Mouse (Mus musculus) bone marrow macrophage, adult 2 months (primary cell): ENCODE data around the gene Kcnmb1. TPM values are rescaled to one million over a fixed set of nuclear protein-coding genes. Genes with fewer than 3 reads are reported as not detected.

Experiments
- H3K27ac ChIP-seq: 2 replicates; pipeline ENCODE4 v1.5.1; 2012; ENCODE audit warnings: low read depth, low read length; ENCODE audit not compliant: insufficient read depth
- H3K4me1 ChIP-seq: 2 replicates; pipeline ENCODE4 v1.6.1; 2012; ENCODE audit warnings: low read length; ENCODE audit not compliant: control insufficient read depth, insufficient read depth
- H3K4me3 ChIP-seq: 2 replicates; pipeline ENCODE4 v1.5.1; 2012; ENCODE audit warnings: mild to moderate bottlenecking, low read length, moderate library complexity; ENCODE audit not compliant: insufficient read depth
- CTCF ChIP-seq: IDR thresholded peaks from 2 replicates; pipeline ENCODE4 v1.5.1; 2012; ENCODE audit warnings: low read depth, mild to moderate bottlenecking, low read length, moderate library complexity
- POLR2A ChIP-seq: IDR thresholded peaks from 2 replicates; pipeline ENCODE4 v1.6.1; 2012; ENCODE audit warnings: mild to moderate bottlenecking, low read depth, low read length, borderline replicate concordance
- polyA plus RNA-seq: library from polyadenylated mRNA; stranded (reverse); fragments of >200 nt; gene quantifications from 2 replicates; pipeline ENCODE4 v1.2.4, GENCODE M21; 2012; ENCODE audit not compliant: missing spikeins, insufficient read depth, insufficient read length

Gene Kcnmb1
- polyA plus RNA-seq, 1 experiment: not detected

DNA sequence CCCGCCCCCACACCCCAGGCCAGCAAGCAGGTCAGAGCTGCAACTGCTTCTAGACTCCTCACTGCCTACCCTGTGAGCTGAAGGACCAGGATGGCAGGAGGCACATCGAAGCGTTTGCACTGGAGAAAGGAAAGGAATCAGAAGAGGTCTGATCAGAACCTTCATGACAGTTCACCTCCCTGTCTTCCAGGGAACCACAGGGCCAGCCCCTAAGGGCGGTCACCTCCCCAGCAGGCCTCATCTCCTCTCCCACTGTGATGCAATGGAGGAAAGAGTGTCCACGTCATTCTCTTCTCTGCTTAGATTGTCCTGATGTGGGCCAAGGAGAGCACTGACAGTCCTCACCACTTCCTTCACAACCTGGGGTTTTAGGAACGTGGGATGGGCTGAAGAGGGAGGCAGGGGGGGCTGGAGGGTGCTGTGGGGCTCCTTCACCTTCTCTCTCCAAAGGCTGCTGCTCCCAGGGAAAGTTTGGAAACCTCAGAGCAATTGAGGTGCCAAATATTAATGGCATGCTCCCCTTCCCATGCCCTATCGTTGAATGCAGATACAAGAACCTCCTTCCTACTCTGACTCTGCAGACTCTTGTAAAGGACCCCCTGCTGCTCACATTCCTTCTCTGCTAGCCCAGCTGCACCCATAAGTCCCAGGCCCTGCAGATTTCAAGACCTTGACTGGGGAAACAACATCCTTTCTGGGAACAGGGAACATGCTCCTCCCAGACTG, 47.5 kb downstream of the Kcnmb1 start:
- peak overlapping the region; percentile 91 for H3K27ac ChIP-seq
- TF ChIP-seq POLR2A: no peak
- no peak for TF ChIP-seq CTCF
- H3K4me3 ChIP-seq: no peak overlapping the region
- H3K4me1 ChIP-seq: peaks cover 38% of the 10 kb centered on the region

DNA sequence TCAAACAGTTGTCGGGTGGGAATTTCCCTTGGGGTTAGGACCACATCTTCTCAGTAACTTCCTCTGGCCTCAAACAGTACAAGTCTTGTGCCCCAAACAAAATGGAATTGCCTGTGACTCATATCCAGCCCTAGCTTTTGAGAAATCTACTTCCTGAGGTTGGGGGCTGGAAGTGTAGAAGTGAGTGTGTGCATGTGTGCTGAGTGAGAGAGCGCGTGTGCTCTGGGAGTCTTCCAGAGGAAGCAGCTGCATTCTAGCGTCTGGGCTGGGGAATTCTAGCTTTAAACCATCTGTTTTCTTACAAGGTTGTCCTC, 48.0 kb downstream of the Kcnmb1 start:
- H3K4me3 ChIP-seq: no peak overlapping the region
- H3K27ac ChIP-seq: peak overlapping the region; percentile 91
- peaks cover 38% of the 10 kb centered on the region for H3K4me1 ChIP-seq
- no peak for TF ChIP-seq CTCF
- TF ChIP-seq POLR2A: no peak

DNA sequence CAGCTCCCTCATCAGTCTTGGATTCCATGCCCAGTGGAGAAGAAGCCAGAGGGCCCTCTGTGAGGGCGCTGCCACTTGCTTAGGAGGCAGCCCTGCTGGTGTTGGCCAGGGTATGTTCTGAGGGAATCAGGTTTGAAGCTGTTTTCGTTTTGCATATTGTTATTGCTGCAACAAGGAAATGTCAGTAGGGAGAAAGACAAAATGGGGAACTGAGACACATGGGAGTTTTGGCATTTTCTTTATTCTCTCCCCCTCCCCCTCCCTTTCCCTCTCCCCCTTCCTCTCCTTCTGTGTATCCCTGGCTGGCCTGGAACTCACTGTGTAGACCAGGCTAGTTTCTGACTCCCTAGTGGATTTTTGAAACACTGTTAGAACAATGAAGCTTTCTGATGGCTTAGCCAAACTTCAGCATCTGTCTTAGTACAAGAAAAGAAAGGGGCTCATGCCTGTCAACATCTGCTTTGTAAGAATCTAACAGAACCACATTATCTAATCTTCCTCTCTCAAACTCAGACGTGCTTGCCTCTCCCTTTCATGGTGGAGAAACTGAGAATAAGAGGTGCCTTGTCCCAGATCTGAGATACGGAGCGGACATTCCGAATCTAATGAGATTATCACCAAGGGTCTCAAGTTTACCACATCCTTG, 49.3 kb downstream of the Kcnmb1 start:
- Histone ChIP-seq H3K4me1 (peaks cover 38% of the 10 kb centered on the region), H3K4me3 (no peak overlapping the region), H3K27ac (peak overlapping the region; percentile 94)
- peak; percentile 7; the same call in 1 of the 2 replicates for TF ChIP-seq CTCF
- no peak for TF ChIP-seq POLR2A

Other genes starting within 250 kb of the Kcnmb1 start
- gene Kcnip1, start 30.1 kb downstream of the Kcnmb1 start, polyA plus RNA-seq: not detected in 2 replicates
- 96.8 and 118 TPM in 2 replicates for gene Lcp2, start 83.9 kb downstream of the Kcnmb1 start, polyA plus RNA-seq
- not detected in 2 replicates for gene 4930469K13Rik, start 135.5 kb downstream of the Kcnmb1 start, polyA plus RNA-seq
- gene Foxi1, start 245.1 kb downstream of the Kcnmb1 start, polyA plus RNA-seq: not detected in 2 replicates